Mouse (Mus musculus): ENCODE data around the gene Adcy4. TPM values are rescaled to one million over a fixed set of nuclear protein-coding genes. Genes with fewer than 3 reads are reported as not detected.
A peak's percentile ranks its signal among the peaks of the same experiment; 100 is the strongest.

Gene Adcy4
- polyA plus RNA-seq, 1 experiment from 2014 or later = 29.3 TPM

DNA sequence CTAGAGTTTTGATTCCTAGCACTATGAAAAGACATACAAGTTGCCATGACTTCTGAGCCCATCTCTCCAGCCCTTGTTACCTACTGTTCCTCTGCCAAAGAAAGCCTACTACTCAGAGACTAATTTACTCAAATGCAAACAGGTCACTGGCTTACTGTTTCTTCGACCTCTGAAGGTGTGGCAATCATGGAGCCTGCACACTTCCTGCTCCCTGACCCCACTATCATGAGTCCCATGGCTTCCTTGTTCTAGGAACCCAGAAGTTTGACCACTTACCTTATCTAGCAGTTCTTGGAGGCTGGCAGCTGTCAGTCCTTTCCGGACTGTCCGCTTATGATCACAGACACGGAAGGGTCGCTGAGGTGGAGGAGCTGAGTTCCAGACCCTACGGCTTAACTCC is 26.3 kb downstream of the Adcy4 start:
- H3K27ac ChIP-seq (ENCODE audit: low read length) = no peak overlapping the region
- no peak overlapping the region for H3K4me2 ChIP-seq (replicated peaks; ENCODE audit: low read depth, low read length)
- H3K4me1 ChIP-seq (ENCODE audit: insufficient read depth, low read depth, low read length) = peaks cover 3% of the 10 kb centered on the region; the same call in 1 of the 2 replicates
- no peak for DNase-seq (ENCODE audit: low spot score)
- no peak for ATAC-seq
- H3K36me3 ChIP-seq (ENCODE audit: insufficient read depth, low read length) = peaks cover 25% of the 10 kb centered on the region
- WGBS = 64% methylated on average over 6 of the region's 6 CpGs
- H3K27me3 ChIP-seq (replicated peaks; ENCODE audit: insufficient read depth, low read length) = 0 out of 2 replicates have a peak, but pooled peaks cover 3% of the 10 kb centered on the region
- TF ChIP-seq CTCF (IDR thresholded peaks at IDR 0.05) (no peak), EP300 (IDR thresholded peaks at IDR 0.05) (no peak)
- no peak overlapping the region for H3K9ac ChIP-seq (replicated peaks; ENCODE audit: low read depth)
- no peak overlapping the region for H3K4me3 ChIP-seq (ENCODE audit: low read depth, low read length)
- no peaks in the 10 kb centered on the region for H3K9me3 ChIP-seq (ENCODE audit: low read length)

DNA sequence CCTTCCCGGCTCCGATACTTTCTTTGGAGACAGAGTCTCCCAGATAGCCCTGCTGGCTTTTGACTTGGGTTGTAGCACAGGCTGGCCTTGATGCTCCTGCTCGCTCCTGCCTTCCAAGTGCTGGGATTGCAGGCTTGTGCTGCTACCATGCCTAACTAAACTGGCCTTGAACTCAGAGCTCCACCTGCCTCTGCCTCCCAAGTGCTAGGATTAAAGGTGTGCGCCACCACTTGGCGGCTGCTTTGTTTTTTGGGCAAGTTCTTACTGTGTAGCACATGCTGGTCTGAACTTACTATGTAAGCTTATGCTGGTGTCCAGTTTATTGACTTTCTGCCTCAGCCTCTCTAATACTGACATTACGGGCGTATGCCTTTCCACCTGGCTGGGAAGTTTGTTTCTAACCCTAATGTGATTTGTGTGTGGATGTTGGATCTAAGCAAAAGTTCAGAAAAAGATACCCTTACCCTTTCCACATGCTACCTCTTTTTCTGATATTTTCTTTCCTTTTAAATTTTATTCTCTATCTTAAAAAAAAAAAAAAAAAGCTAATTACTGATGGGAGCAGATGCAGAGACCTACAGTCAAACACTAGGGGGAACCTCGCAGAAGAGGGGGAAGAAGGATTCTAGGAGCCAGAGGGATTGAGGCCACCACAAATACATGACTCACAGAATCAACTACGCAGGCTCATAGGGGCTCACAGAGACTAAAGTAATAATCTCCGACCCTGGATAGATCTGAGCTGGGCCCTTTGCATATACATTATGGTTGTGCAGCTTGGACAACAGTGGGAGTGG is 36.6 kb downstream of the Adcy4 start:
- DNase-seq (ENCODE audit: low spot score) = no peak
- Histone ChIP-seq H3K4me2 (replicated peaks; ENCODE audit: low read depth, low read length) (peak overlapping the region; percentile 84; the same call in 1 of the 2 replicates), H3K9me3 (ENCODE audit: low read length) (no peaks in the 10 kb centered on the region), H3K27ac (ENCODE audit: low read length) (no peak overlapping the region), H3K4me1 (ENCODE audit: insufficient read depth, low read depth, low read length) (peaks cover 9% of the 10 kb centered on the region; the same call in 1 of the 2 replicates), H3K27me3 (replicated peaks; ENCODE audit: insufficient read depth, low read length) (no peaks in the 10 kb centered on the region), H3K36me3 (ENCODE audit: insufficient read depth, low read length) (peaks cover 34% of the 10 kb centered on the region), H3K9ac (replicated peaks; ENCODE audit: low read depth) (no peak overlapping the region), H3K4me3 (ENCODE audit: low read depth, low read length) (no peak overlapping the region)
- no peak for ATAC-seq
- WGBS = 89% methylated on average over 10 of the region's 10 CpGs
- TF ChIP-seq CTCF (IDR thresholded peaks at IDR 0.05) (0 out of 2 replicates have a peak, but pooled peaks have one; percentile 8), EP300 (IDR thresholded peaks at IDR 0.05) (no peak)

DNA sequence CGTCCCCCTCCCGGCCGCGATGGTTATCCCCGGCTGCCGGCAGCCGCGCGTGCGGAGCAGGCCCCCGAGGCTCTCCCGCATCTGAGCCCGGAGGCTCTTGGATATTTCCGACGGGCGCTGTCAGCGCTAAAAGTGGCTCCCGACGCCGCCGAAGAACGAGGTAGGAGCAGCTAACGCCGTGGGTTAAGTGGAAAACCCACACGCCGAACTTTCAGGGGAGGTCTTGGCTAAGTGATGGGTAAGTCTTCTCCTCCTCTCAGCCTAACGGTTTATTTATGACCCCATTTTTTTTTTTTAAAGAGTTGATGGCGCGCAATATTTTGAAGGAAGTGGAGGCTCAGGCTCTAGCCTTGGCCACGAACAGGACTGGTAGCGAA is 38.0 kb downstream of the Adcy4 start:
- Histone ChIP-seq H3K4me3 (ENCODE audit: low read depth, low read length) (peak overlapping the region; percentile 88), H3K36me3 (ENCODE audit: insufficient read depth, low read length) (peaks cover 26% of the 10 kb centered on the region), H3K27me3 (replicated peaks; ENCODE audit: insufficient read depth, low read length) (no peaks in the 10 kb centered on the region), H3K9me3 (ENCODE audit: low read length) (no peaks in the 10 kb centered on the region), H3K9ac (replicated peaks; ENCODE audit: low read depth) (peak overlapping the region; percentile 66), H3K27ac (ENCODE audit: low read length) (peak overlapping the region; percentile 57), H3K4me1 (ENCODE audit: insufficient read depth, low read depth, low read length) (peaks cover 9% of the 10 kb centered on the region; the same call in 1 of the 2 replicates), H3K4me2 (replicated peaks; ENCODE audit: low read depth, low read length) (peak overlapping the region; percentile 84)
- no peak for TF ChIP-seq EP300 (IDR thresholded peaks at IDR 0.05)
- no peak for TF ChIP-seq CTCF (IDR thresholded peaks at IDR 0.05)
- DNase-seq (ENCODE audit: low spot score) (no peak), ATAC-seq (no peak)
- WGBS = under 1% methylated on average over 31 of the region's 31 CpGs

DNA sequence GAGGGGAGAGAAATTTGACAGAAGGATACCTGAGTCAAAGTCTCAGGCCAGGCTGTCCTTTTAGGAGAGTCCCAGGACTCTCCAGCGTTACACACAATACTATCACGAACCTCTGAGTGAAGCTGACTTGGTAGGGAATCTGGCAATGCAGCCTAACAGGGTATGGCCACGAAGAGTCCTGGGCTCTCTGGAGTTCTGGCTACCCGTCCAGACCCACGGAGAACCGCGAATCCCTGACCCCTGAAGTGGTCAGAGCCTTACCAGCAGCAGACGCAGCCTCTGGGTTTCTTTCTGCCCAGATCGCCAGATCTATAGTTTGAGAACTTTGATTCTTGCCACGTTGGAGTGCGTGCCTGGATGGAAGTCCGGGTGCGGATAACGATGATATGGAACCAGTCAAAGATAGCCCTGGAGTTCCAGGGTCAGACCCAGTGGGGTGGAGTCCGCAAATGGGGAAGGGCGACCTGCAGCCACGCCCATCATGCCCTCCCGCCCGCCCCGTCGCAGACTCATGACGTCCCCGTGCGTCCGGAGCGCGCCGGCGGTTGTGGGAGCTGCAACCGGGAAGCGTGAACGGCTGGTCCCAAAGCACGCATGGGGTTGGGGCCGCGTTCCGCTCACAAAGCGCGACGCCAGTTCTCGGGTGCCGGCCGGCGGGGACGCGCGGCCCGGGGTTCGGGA is 38.6 kb downstream of the Adcy4 start, which contains the start of the genes Dhrs1 and Nop9:
TSS of gene Dhrs1 (minus strand) at position 511 of the 681 bp plus-strand sequence.
TSS of gene Nop9 (plus strand) at position 514 of the 681 bp plus-strand sequence.
- H3K36me3 ChIP-seq (ENCODE audit: insufficient read depth, low read length) = peaks cover 26% of the 10 kb centered on the region
- H3K4me3 ChIP-seq (ENCODE audit: low read depth, low read length) = peak within 1 kb of the TSS; percentile 88
- DNase-seq (ENCODE audit: low spot score) = peak; percentile 94
- peak within 1 kb of the TSS; percentile 66 for H3K9ac ChIP-seq (replicated peaks; ENCODE audit: low read depth)
- 1% methylated on average over 48 of the region's 48 CpGs for WGBS
- peak; percentile 95 for ATAC-seq
- H3K4me2 ChIP-seq (replicated peaks; ENCODE audit: low read depth, low read length) = peak within 1 kb of the TSS; percentile 84
- H3K27ac ChIP-seq (ENCODE audit: low read length) = peak within 1 kb of the TSS; percentile 57
- no peaks in the 10 kb centered on the region for H3K9me3 ChIP-seq (ENCODE audit: low read length)
- H3K27me3 ChIP-seq (replicated peaks; ENCODE audit: insufficient read depth, low read length) = no peaks in the 10 kb centered on the region
- peaks cover 9% of the 10 kb centered on the region; the same call in 1 of the 2 replicates for H3K4me1 ChIP-seq (ENCODE audit: insufficient read depth, low read depth, low read length)
- TF ChIP-seq CTCF (IDR thresholded peaks at IDR 0.05) = 0 out of 2 replicates have a peak, but pooled peaks have one; percentile 7
- no peak for TF ChIP-seq EP300 (IDR thresholded peaks at IDR 0.05)

DNA sequence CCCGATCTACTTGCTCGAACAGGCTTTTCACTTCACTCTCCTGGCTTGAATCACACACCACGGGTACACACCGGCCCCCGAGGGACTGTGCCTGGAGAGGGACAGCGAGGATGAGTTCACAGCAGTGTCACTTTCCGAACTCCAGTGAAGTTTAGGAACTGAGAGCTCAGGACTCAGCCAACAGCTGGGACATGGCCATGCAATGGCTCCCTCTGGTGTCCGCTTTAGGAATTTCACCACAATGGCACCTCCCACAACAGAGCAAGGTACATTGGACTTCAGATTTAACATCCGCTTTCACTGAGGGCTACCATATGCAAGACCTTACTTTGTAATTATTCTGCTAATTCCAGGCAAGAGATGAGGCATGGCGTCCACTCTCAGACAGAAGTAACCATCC is 40.2 kb downstream of the Adcy4 start:
- H3K4me1 ChIP-seq (ENCODE audit: insufficient read depth, low read depth, low read length) = peaks cover 9% of the 10 kb centered on the region; the same call in 1 of the 2 replicates
- H3K4me2 ChIP-seq (replicated peaks; ENCODE audit: low read depth, low read length) = peak overlapping the region; percentile 11; the same call in 1 of the 2 replicates
- ATAC-seq (peak; percentile 74), DNase-seq (ENCODE audit: low spot score) (peak; percentile 85)
- H3K4me3 ChIP-seq (ENCODE audit: low read depth, low read length) = no peak overlapping the region
- H3K9me3 ChIP-seq (ENCODE audit: low read length) = no peaks in the 10 kb centered on the region
- H3K27me3 ChIP-seq (replicated peaks; ENCODE audit: insufficient read depth, low read length) = no peaks in the 10 kb centered on the region
- WGBS = 18% methylated on average over 10 of the region's 10 CpGs
- H3K36me3 ChIP-seq (ENCODE audit: insufficient read depth, low read length) = peaks cover 18% of the 10 kb centered on the region
- TF ChIP-seq EP300 (IDR thresholded peaks at IDR 0.05) (no peak), CTCF (IDR thresholded peaks at IDR 0.05) (peak; percentile 99)
- H3K9ac ChIP-seq (replicated peaks; ENCODE audit: low read depth) = no peak overlapping the region
- H3K27ac ChIP-seq (ENCODE audit: low read length) = no peak overlapping the region

DNA sequence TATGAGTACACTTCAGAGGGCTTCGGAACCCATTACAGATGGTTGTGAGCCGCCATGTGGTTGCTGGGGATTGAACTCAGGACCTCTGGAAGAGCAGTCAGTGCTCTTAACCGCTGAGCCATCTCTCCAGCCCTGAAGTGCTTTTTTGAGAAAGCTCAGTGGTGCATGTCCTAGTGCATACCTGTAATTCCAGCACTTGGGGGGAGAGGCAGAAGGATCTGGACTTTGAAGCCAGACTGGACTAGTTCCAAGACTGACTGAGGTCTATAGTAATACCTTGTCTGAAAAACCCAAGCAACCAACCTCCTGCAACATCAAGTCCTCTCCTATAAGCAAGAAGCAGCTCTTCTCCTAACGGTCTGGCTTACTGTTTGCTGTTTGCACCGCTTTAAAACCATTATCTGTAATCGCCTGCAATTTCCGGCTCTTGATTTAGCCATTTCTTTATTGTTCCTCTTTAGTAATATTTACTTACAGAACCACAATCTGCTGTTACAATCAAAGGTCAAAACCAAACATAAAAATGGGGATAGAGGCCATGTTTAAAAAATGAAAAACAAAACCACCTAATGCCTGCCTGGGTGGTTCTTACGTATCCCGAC is 46.7 kb downstream of the Adcy4 start:
- Histone ChIP-seq H3K9ac (replicated peaks; ENCODE audit: low read depth) (no peak overlapping the region), H3K4me3 (ENCODE audit: low read depth, low read length) (no peak overlapping the region), H3K27ac (ENCODE audit: low read length) (no peak overlapping the region), H3K4me1 (ENCODE audit: insufficient read depth, low read depth, low read length) (no peaks in the 10 kb centered on the region), H3K9me3 (ENCODE audit: low read length) (no peaks in the 10 kb centered on the region), H3K36me3 (ENCODE audit: insufficient read depth, low read length) (peaks cover 11% of the 10 kb centered on the region), H3K27me3 (replicated peaks; ENCODE audit: insufficient read depth, low read length) (no peaks in the 10 kb centered on the region), H3K4me2 (replicated peaks; ENCODE audit: low read depth, low read length) (no peak overlapping the region)
- ATAC-seq = 0 out of 2 replicates have a peak, but pooled peaks have one; percentile 37
- WGBS = 70% methylated on average over 9 of the region's 9 CpGs
- no peak for TF ChIP-seq CTCF (IDR thresholded peaks at IDR 0.05)
- no peak for TF ChIP-seq EP300 (IDR thresholded peaks at IDR 0.05)
- no peak for DNase-seq (ENCODE audit: low spot score)

All from lung, postnatal 0 days (tissue).